Mouse (Mus musculus): ENCODE data around the gene Methig1. TPM values are rescaled to one million over a fixed set of nuclear protein-coding genes. Genes with fewer than 3 reads are reported as not detected.

The Methig1 gene
- total and polyA plus RNA-seq, 2 experiments from 2014 or later, result 0.31 TPM; not detected in 1

- no peak for ATAC-seq
- Histone ChIP-seq H3K4me3 (ENCODE audit: low read length) (no peak overlapping the region), H3K27ac (no peak overlapping the region), H3K4me1 (ENCODE audit: insufficient read depth, low read length) (no peaks in the 10 kb centered on the region), H3K9ac (replicated peaks; ENCODE audit: low read length) (no peak overlapping the region), H3K27me3 (ENCODE audit: insufficient read depth, low read length) (no peaks in the 10 kb centered on the region), H3K36me3 (ENCODE audit: insufficient read depth, low read length) (peaks cover 40% of the 10 kb centered on the region; the same call in 1 of the 2 replicates), H3K9me3 (ENCODE audit: low read length) (no peaks in the 10 kb centered on the region), H3K4me2 (ENCODE audit: low read depth, low read length) (no peak overlapping the region)
- WGBS, result 83% methylated on average over 11 of the region's 11 CpGs
- no peak for TF ChIP-seq CTCF (IDR thresholded peaks at IDR 0.05; ENCODE audit: low read depth)
- DNase-seq (ENCODE audit: low spot score), result no peak
Observed at GRCm38 (mm10) chr15:100393016-100393415, 40.1 kb downstream of the Methig1 start.

GRCm38 (mm10) chr15:100395561-100395960, 42.6 kb downstream of the Methig1 start:
- ATAC-seq, result no peak
- WGBS, result 96% methylated on average over 3 of the region's 3 CpGs
- no peaks in the 10 kb centered on the region for H3K4me1 ChIP-seq (ENCODE audit: insufficient read depth, low read length)

GRCm38 (mm10) chr15:100400592-100401250, 47.8 kb downstream of the Methig1 start:
- no peak for TF ChIP-seq CTCF (IDR thresholded peaks at IDR 0.05; ENCODE audit: low read depth)
- 83% methylated on average over 16 of the region's 16 CpGs for WGBS
- Histone ChIP-seq H3K4me3 (ENCODE audit: low read length) (no peak overlapping the region), H3K9me3 (ENCODE audit: low read length) (no peaks in the 10 kb centered on the region), H3K27me3 (ENCODE audit: insufficient read depth, low read length) (no peaks in the 10 kb centered on the region), H3K36me3 (ENCODE audit: insufficient read depth, low read length) (peaks cover 80% of the 10 kb centered on the region), H3K4me1 (ENCODE audit: insufficient read depth, low read length) (no peaks in the 10 kb centered on the region), H3K27ac (no peak overlapping the region), H3K9ac (replicated peaks; ENCODE audit: low read length) (no peak overlapping the region), H3K4me2 (ENCODE audit: low read depth, low read length) (no peak overlapping the region)
- no peak for ATAC-seq
- no peak for DNase-seq (ENCODE audit: low spot score)

More at GRCm38 (mm10) chr15:100395561-100395960, 42.6 kb downstream of the Methig1 start:
- Histone ChIP-seq H3K27ac (no peak overlapping the region), H3K36me3 (ENCODE audit: insufficient read depth, low read length) (peaks cover 66% of the 10 kb centered on the region), H3K4me3 (ENCODE audit: low read length) (no peak overlapping the region), H3K27me3 (ENCODE audit: insufficient read depth, low read length) (no peaks in the 10 kb centered on the region), H3K4me2 (ENCODE audit: low read depth, low read length) (no peak overlapping the region), H3K9me3 (ENCODE audit: low read length) (no peaks in the 10 kb centered on the region), H3K9ac (replicated peaks; ENCODE audit: low read length) (no peak overlapping the region)
- DNase-seq (ENCODE audit: low spot score), result no peak
- TF ChIP-seq CTCF (IDR thresholded peaks at IDR 0.05; ENCODE audit: low read depth), result peak; percentile 18; the same call in 1 of the 2 replicates

GRCm38 (mm10) chr15:100401811-100402210, 48.9 kb downstream of the Methig1 start:
- H3K9me3 ChIP-seq (ENCODE audit: low read length), result no peaks in the 10 kb centered on the region
- H3K9ac ChIP-seq (replicated peaks; ENCODE audit: low read length), result no peak overlapping the region
- DNase-seq (ENCODE audit: low spot score), result no peak
- H3K4me3 ChIP-seq (ENCODE audit: low read length), result no peak overlapping the region
- H3K27me3 ChIP-seq (ENCODE audit: insufficient read depth, low read length), result no peaks in the 10 kb centered on the region
- H3K27ac ChIP-seq, result no peak overlapping the region
- no peaks in the 10 kb centered on the region for H3K4me1 ChIP-seq (ENCODE audit: insufficient read depth, low read length)
- no peak for TF ChIP-seq CTCF (IDR thresholded peaks at IDR 0.05; ENCODE audit: low read depth)
- no peak overlapping the region for H3K4me2 ChIP-seq (ENCODE audit: low read depth, low read length)
- H3K36me3 ChIP-seq (ENCODE audit: insufficient read depth, low read length), result peaks cover 73% of the 10 kb centered on the region
- 88% methylated on average over 4 of the region's 4 CpGs for WGBS
- no peak for ATAC-seq

- no peak for TF ChIP-seq CTCF (IDR thresholded peaks at IDR 0.05; ENCODE audit: low read depth)
- Histone ChIP-seq H3K36me3 (ENCODE audit: insufficient read depth, low read length) (peaks cover 72% of the 10 kb centered on the region), H3K27me3 (ENCODE audit: insufficient read depth, low read length) (no peaks in the 10 kb centered on the region), H3K4me2 (ENCODE audit: low read depth, low read length) (no peak overlapping the region), H3K9me3 (ENCODE audit: low read length) (no peaks in the 10 kb centered on the region), H3K27ac (no peak overlapping the region), H3K4me1 (ENCODE audit: insufficient read depth, low read length) (no peaks in the 10 kb centered on the region), H3K9ac (replicated peaks; ENCODE audit: low read length) (no peak overlapping the region), H3K4me3 (ENCODE audit: low read length) (no peak overlapping the region)
- DNase-seq (ENCODE audit: low spot score), result no peak
- WGBS, result 92% methylated on average over 14 of the region's 14 CpGs
- ATAC-seq, result no peak
Observed at GRCm38 (mm10) chr15:100402347-100402746, 49.4 kb downstream of the Methig1 start.

- no peaks in the 10 kb centered on the region for H3K4me1 ChIP-seq (ENCODE audit: insufficient read depth, low read length)
- H3K27ac ChIP-seq, result no peak overlapping the region
- H3K36me3 ChIP-seq (ENCODE audit: insufficient read depth, low read length), result peaks cover 70% of the 10 kb centered on the region
- WGBS, result 90% methylated on average over 4 of the region's 4 CpGs
- H3K27me3 ChIP-seq (ENCODE audit: insufficient read depth, low read length), result no peaks in the 10 kb centered on the region
- H3K4me2 ChIP-seq (ENCODE audit: low read depth, low read length), result no peak overlapping the region
- DNase-seq (ENCODE audit: low spot score), result no peak
- H3K9me3 ChIP-seq (ENCODE audit: low read length), result no peaks in the 10 kb centered on the region
- ATAC-seq, result no peak
- no peak for TF ChIP-seq CTCF (IDR thresholded peaks at IDR 0.05; ENCODE audit: low read depth)
- H3K4me3 ChIP-seq (ENCODE audit: low read length), result no peak overlapping the region
- no peak overlapping the region for H3K9ac ChIP-seq (replicated peaks; ENCODE audit: low read length)
Observed at GRCm38 (mm10) chr15:100402798-100403197, 49.8 kb downstream of the Methig1 start.

GRCm38 (mm10) chr15:100403318-100404000, 50.5 kb downstream of the Methig1 start:
- Histone ChIP-seq H3K27me3 (ENCODE audit: insufficient read depth, low read length) (no peaks in the 10 kb centered on the region), H3K36me3 (ENCODE audit: insufficient read depth, low read length) (peaks cover 70% of the 10 kb centered on the region), H3K4me1 (ENCODE audit: insufficient read depth, low read length) (no peaks in the 10 kb centered on the region), H3K4me3 (ENCODE audit: low read length) (no peak overlapping the region), H3K27ac (no peak overlapping the region), H3K9ac (replicated peaks; ENCODE audit: low read length) (no peak overlapping the region), H3K9me3 (ENCODE audit: low read length) (no peaks in the 10 kb centered on the region), H3K4me2 (ENCODE audit: low read depth, low read length) (no peak overlapping the region)
- TF ChIP-seq CTCF (IDR thresholded peaks at IDR 0.05; ENCODE audit: low read depth), result no peak
- no peak for ATAC-seq
- DNase-seq (ENCODE audit: low spot score), result no peak
- 93% methylated on average over 16 of the region's 16 CpGs for WGBS

All from hindbrain, postnatal 0 days (tissue).